Mouse (Mus musculus): Measurements from ENCODE around the gene Dennd4a. TPM values are rescaled to one million over a fixed set of nuclear protein-coding genes. Genes with fewer than 3 reads are reported as not detected.
A peak's percentile ranks its signal among the peaks of the same experiment; 100 is the strongest.
"Not testable (repeated sequence)": the region's sequence is repeated elsewhere in the genome, so short reads cannot be mapped to it uniquely, and the experiment has no call there.

The Dennd4a gene
- polyA plus RNA-seq, 1 experiment from 2014 or later, result 10.7 TPM

- peaks cover 3% of the 10 kb centered on the region; the same call in 1 of the 2 replicates for H3K4me1 ChIP-seq (replicated peaks; ENCODE audit: control insufficient read depth, insufficient read depth, low read length)
- H3K4me3 ChIP-seq (ENCODE audit: low read depth, low read length), result peak overlapping the region; percentile 78; the same call in 1 of the 2 replicates
- H3K9me3 ChIP-seq (ENCODE audit: control insufficient read depth, low read length), result no peaks in the 10 kb centered on the region
- H3K9ac ChIP-seq (ENCODE audit: low read length), result peak overlapping the region; percentile 72; the same call in 1 of the 2 replicates
- no peaks in the 10 kb centered on the region for H3K36me3 ChIP-seq (ENCODE audit: control insufficient read depth, insufficient read depth, low read length)
- H3K27me3 ChIP-seq (ENCODE audit: control insufficient read depth, insufficient read depth, low read length), result no peaks in the 10 kb centered on the region
- H3K27ac ChIP-seq (ENCODE audit: low read depth, low read length), result no peak overlapping the region
- WGBS, result 33% methylated on average over 1 of the region's 1 CpGs
- ATAC-seq (replicated peaks; ENCODE audit: low FRiP score) (no peak), DNase-seq (ENCODE audit: low spot score) (no peak)
- H3K4me2 ChIP-seq (ENCODE audit: low read depth, low read length, severe bottlenecking), result peak overlapping the region; percentile 64
These were observed 1.3 kb downstream of the Dennd4a start for GRCm38 (mm10) chr9:64812475-64812860.

GRCm38 (mm10) chr9:64814273-64814672, 3.1 kb downstream of the Dennd4a start:
- no peak for ATAC-seq (replicated peaks; ENCODE audit: low FRiP score)
- 84% methylated on average over 6 of the region's 6 CpGs for WGBS
- no peak overlapping the region for H3K4me2 ChIP-seq (ENCODE audit: low read depth, low read length, severe bottlenecking)
- no peak overlapping the region for H3K4me3 ChIP-seq (ENCODE audit: low read depth, low read length)
- H3K9ac ChIP-seq (ENCODE audit: low read length), result no peak overlapping the region
- no peak for DNase-seq (ENCODE audit: low spot score)
- no peaks in the 10 kb centered on the region for H3K36me3 ChIP-seq (ENCODE audit: control insufficient read depth, insufficient read depth, low read length)
- no peaks in the 10 kb centered on the region for H3K9me3 ChIP-seq (ENCODE audit: control insufficient read depth, low read length)
- H3K27me3 ChIP-seq (ENCODE audit: control insufficient read depth, insufficient read depth, low read length), result no peaks in the 10 kb centered on the region
- H3K27ac ChIP-seq (ENCODE audit: low read depth, low read length), result no peak overlapping the region
- H3K4me1 ChIP-seq (replicated peaks; ENCODE audit: control insufficient read depth, insufficient read depth, low read length), result peaks cover 3% of the 10 kb centered on the region; the same call in 1 of the 2 replicates

GRCm38 (mm10) chr9:64819686-64820085, 8.5 kb downstream of the Dennd4a start:
- H3K9me3 ChIP-seq (ENCODE audit: control insufficient read depth, low read length); H3K27me3 ChIP-seq (ENCODE audit: control insufficient read depth, insufficient read depth, low read length); H3K36me3 ChIP-seq (ENCODE audit: control insufficient read depth, insufficient read depth, low read length); H3K27ac ChIP-seq (ENCODE audit: low read depth, low read length); H3K4me3 ChIP-seq (ENCODE audit: low read depth, low read length); H3K4me2 ChIP-seq (ENCODE audit: low read depth, low read length, severe bottlenecking); H3K9ac ChIP-seq (ENCODE audit: low read length); DNase-seq (ENCODE audit: low spot score); ATAC-seq (replicated peaks; ENCODE audit: low FRiP score); H3K4me1 ChIP-seq (replicated peaks; ENCODE audit: control insufficient read depth, insufficient read depth, low read length): not testable (repeated sequence)
- WGBS, result 91% methylated on average over 4 of the region's 4 CpGs

- H3K27me3 ChIP-seq (ENCODE audit: control insufficient read depth, insufficient read depth, low read length), result no peaks in the 10 kb centered on the region
- H3K4me3 ChIP-seq (ENCODE audit: low read depth, low read length), result no peak overlapping the region
- no peaks in the 10 kb centered on the region for H3K36me3 ChIP-seq (ENCODE audit: control insufficient read depth, insufficient read depth, low read length)
- ATAC-seq (replicated peaks; ENCODE audit: low FRiP score), result no peak
- no peaks in the 10 kb centered on the region for H3K4me1 ChIP-seq (replicated peaks; ENCODE audit: control insufficient read depth, insufficient read depth, low read length)
- H3K9me3 ChIP-seq (ENCODE audit: control insufficient read depth, low read length), result no peaks in the 10 kb centered on the region
- DNase-seq (ENCODE audit: low spot score), result no peak
- H3K9ac ChIP-seq (ENCODE audit: low read length), result no peak overlapping the region
- 79% methylated on average over 3 of the region's 3 CpGs for WGBS
- no peak overlapping the region for H3K4me2 ChIP-seq (ENCODE audit: low read depth, low read length, severe bottlenecking)
- no peak overlapping the region for H3K27ac ChIP-seq (ENCODE audit: low read depth, low read length)
These were observed 9.1 kb downstream of the Dennd4a start for GRCm38 (mm10) chr9:64820086-64820795.

- Histone ChIP-seq H3K27me3 (ENCODE audit: control insufficient read depth, insufficient read depth, low read length) (no peaks in the 10 kb centered on the region), H3K9ac (ENCODE audit: low read length) (no peak overlapping the region), H3K36me3 (ENCODE audit: control insufficient read depth, insufficient read depth, low read length) (no peaks in the 10 kb centered on the region), H3K27ac (ENCODE audit: low read depth, low read length) (no peak overlapping the region), H3K4me1 (replicated peaks; ENCODE audit: control insufficient read depth, insufficient read depth, low read length) (no peaks in the 10 kb centered on the region), H3K4me2 (ENCODE audit: low read depth, low read length, severe bottlenecking) (no peak overlapping the region), H3K9me3 (ENCODE audit: control insufficient read depth, low read length) (no peaks in the 10 kb centered on the region), H3K4me3 (ENCODE audit: low read depth, low read length) (no peak overlapping the region)
- ATAC-seq (replicated peaks; ENCODE audit: low FRiP score), result no peak
- no peak for DNase-seq (ENCODE audit: low spot score)
- WGBS, result 89% methylated on average over 7 of the region's 7 CpGs
These were observed 11.1 kb downstream of the Dennd4a start for GRCm38 (mm10) chr9:64822235-64822634.

GRCm38 (mm10) chr9:64824389-64825008, 13.4 kb downstream of the Dennd4a start:
- no peak for ATAC-seq (replicated peaks; ENCODE audit: low FRiP score)
- Histone ChIP-seq H3K27me3 (ENCODE audit: control insufficient read depth, insufficient read depth, low read length) (no peaks in the 10 kb centered on the region), H3K27ac (ENCODE audit: low read depth, low read length) (no peak overlapping the region), H3K4me3 (ENCODE audit: low read depth, low read length) (no peak overlapping the region), H3K4me1 (replicated peaks; ENCODE audit: control insufficient read depth, insufficient read depth, low read length) (no peaks in the 10 kb centered on the region), H3K36me3 (ENCODE audit: control insufficient read depth, insufficient read depth, low read length) (no peaks in the 10 kb centered on the region), H3K9me3 (ENCODE audit: control insufficient read depth, low read length) (no peaks in the 10 kb centered on the region), H3K4me2 (ENCODE audit: low read depth, low read length, severe bottlenecking) (no peak overlapping the region), H3K9ac (ENCODE audit: low read length) (no peak overlapping the region)
- WGBS, result 88% methylated on average over 5 of the region's 5 CpGs
- no peak for DNase-seq (ENCODE audit: low spot score)

GRCm38 (mm10) chr9:64830092-64830618, 19.0 kb downstream of the Dennd4a start:
- Histone ChIP-seq H3K27me3 (ENCODE audit: control insufficient read depth, insufficient read depth, low read length) (no peaks in the 10 kb centered on the region), H3K4me1 (replicated peaks; ENCODE audit: control insufficient read depth, insufficient read depth, low read length) (no peaks in the 10 kb centered on the region), H3K9me3 (ENCODE audit: control insufficient read depth, low read length) (no peaks in the 10 kb centered on the region), H3K36me3 (ENCODE audit: control insufficient read depth, insufficient read depth, low read length) (no peaks in the 10 kb centered on the region), H3K9ac (ENCODE audit: low read length) (no peak overlapping the region), H3K4me2 (ENCODE audit: low read depth, low read length, severe bottlenecking) (no peak overlapping the region), H3K4me3 (ENCODE audit: low read depth, low read length) (no peak overlapping the region), H3K27ac (ENCODE audit: low read depth, low read length) (no peak overlapping the region)
- ATAC-seq (replicated peaks; ENCODE audit: low FRiP score) (no peak), DNase-seq (ENCODE audit: low spot score) (no peak)
- 73% methylated on average over 6 of the region's 6 CpGs for WGBS

GRCm38 (mm10) chr9:64830641-64831040, 19.5 kb downstream of the Dennd4a start:
- no peak overlapping the region for H3K27ac ChIP-seq (ENCODE audit: low read depth, low read length)
- 91% methylated on average over 7 of the region's 7 CpGs for WGBS
- H3K9me3 ChIP-seq (ENCODE audit: control insufficient read depth, low read length), result no peaks in the 10 kb centered on the region
- DNase-seq (ENCODE audit: low spot score) (no peak), ATAC-seq (replicated peaks; ENCODE audit: low FRiP score) (no peak)
- no peak overlapping the region for H3K4me3 ChIP-seq (ENCODE audit: low read depth, low read length)
- no peak overlapping the region for H3K9ac ChIP-seq (ENCODE audit: low read length)
- H3K4me1 ChIP-seq (replicated peaks; ENCODE audit: control insufficient read depth, insufficient read depth, low read length), result no peaks in the 10 kb centered on the region
- no peaks in the 10 kb centered on the region for H3K36me3 ChIP-seq (ENCODE audit: control insufficient read depth, insufficient read depth, low read length)
- H3K4me2 ChIP-seq (ENCODE audit: low read depth, low read length, severe bottlenecking), result no peak overlapping the region
- H3K27me3 ChIP-seq (ENCODE audit: control insufficient read depth, insufficient read depth, low read length), result no peaks in the 10 kb centered on the region
